Mouse (Mus musculus) neural tube, embryonic 14.5 days (tissue): ENCODE results near the gene Clec3b. TPM values are rescaled to one million over a fixed set of nuclear protein-coding genes. Genes with fewer than 3 reads are reported as not detected.

ENCODE experiments used
- ATAC-seq: fragments of 200-750 bp; cut with Nextera tagmentation; 2 replicates; pipeline ENCODE4 v1.8.0; 2017; ENCODE audit warnings: low read depth, mild to moderate bottlenecking, moderate TSS enrichment, moderate library complexity
- H3K27ac ChIP-seq: fragments of 300-500 bp; sonication (generic); 2 replicates; pipeline ENCODE4 v1.5.1; 2014; ENCODE audit warnings: low read depth, mild to moderate bottlenecking, control low read depth, low read length, moderate library complexity, mixed read lengths
- H3K27me3 ChIP-seq: fragments of 300-500 bp; sonication (generic); 2 replicates; pipeline ENCODE4 v1.6.1; 2014; ENCODE audit warnings: low read length; ENCODE audit not compliant: control insufficient read depth, insufficient read depth
- H3K36me3 ChIP-seq: fragments of 300-500 bp; sonication (generic); 2 replicates; pipeline ENCODE4 v1.6.1; 2014; ENCODE audit warnings: low read length, mixed read lengths; ENCODE audit not compliant: control insufficient read depth, insufficient read depth
- H3K4me1 ChIP-seq: fragments of 300-500 bp; sonication (generic); 2 replicates; pipeline ENCODE4 v1.6.1; 2014; ENCODE audit warnings: low read length; ENCODE audit not compliant: control insufficient read depth, insufficient read depth
- H3K4me2 ChIP-seq: fragments of 300-500 bp; sonication (generic); 2 replicates; pipeline ENCODE4 v1.6.1; 2014; ENCODE audit warnings: mild to moderate bottlenecking, low read depth, low read length, control low read depth
- H3K4me3 ChIP-seq: fragments of 300-500 bp; sonication (generic); 2 replicates; pipeline ENCODE4 v1.5.1; 2014; ENCODE audit warnings: low read depth, low read length, control low read depth, mixed read lengths
- H3K9ac ChIP-seq: fragments of 300-500 bp; sonication (generic); replicated peaks from 2 replicates; pipeline ENCODE4 v1.6.1; 2014; ENCODE audit warnings: low read depth, mild to moderate bottlenecking, control low read depth, low read length, mixed read lengths
- H3K9me3 ChIP-seq: fragments of 300-500 bp; sonication (generic); 2 replicates; pipeline ENCODE4 v1.6.1; 2016; ENCODE audit warnings: low read length; ENCODE audit not compliant: control insufficient read depth
- WGBS: fragments of 180-500 bp; shearing (Covaris S2); extraction: QIAGEN DNeasy Blood & Tissue Kit; methylation state at CpG from one replicate; pipeline ENCODE4 v1.1.7; 2014; 5-methylcytosine and 5-hydroxymethylcytosine counted together
- polyA plus RNA-seq: library from polyadenylated mRNA; unstranded; fragments of >200 nt; fragmentation: Nextera tagmentation; extraction: Ambion mirVana; gene quantifications from 2 replicates; pipeline ENCODE4 v1.2.1, GENCODE M21; 2014

Clec3b gene
- polyA plus RNA-seq, 1 experiment from 2014 or later = not detected

- Histone ChIP-seq H3K27ac (no peak overlapping the region), H3K9me3 (no peaks in the 10 kb centered on the region), H3K27me3 (no peaks in the 10 kb centered on the region), H3K4me1 (no peaks in the 10 kb centered on the region), H3K4me3 (no peak overlapping the region), H3K4me2 (no peak overlapping the region), H3K36me3 (no peaks in the 10 kb centered on the region), H3K9ac (no peak overlapping the region)
- WGBS = 85% methylated on average over 5 of the region's 5 CpGs
- ATAC-seq = no peak
Observed at GRCm38 (mm10) chr9:123186151-123186550, 35.4 kb downstream of the Clec3b start.

- 99% methylated on average over 5 of the region's 5 CpGs for WGBS
- no peaks in the 10 kb centered on the region for H3K27me3 ChIP-seq
- no peaks in the 10 kb centered on the region for H3K4me1 ChIP-seq
- ATAC-seq = no peak
- no peak overlapping the region for H3K4me2 ChIP-seq
- H3K9ac ChIP-seq = no peak overlapping the region
- H3K27ac ChIP-seq = no peak overlapping the region
- no peaks in the 10 kb centered on the region for H3K9me3 ChIP-seq
- no peak overlapping the region for H3K4me3 ChIP-seq
- no peaks in the 10 kb centered on the region for H3K36me3 ChIP-seq
Observed at GRCm38 (mm10) chr9:123187589-123187988, 36.8 kb downstream of the Clec3b start.

- Histone ChIP-seq H3K36me3 (no peaks in the 10 kb centered on the region), H3K9ac (no peak overlapping the region), H3K4me1 (no peaks in the 10 kb centered on the region), H3K9me3 (no peaks in the 10 kb centered on the region), H3K27ac (no peak overlapping the region), H3K4me2 (no peak overlapping the region), H3K27me3 (no peaks in the 10 kb centered on the region), H3K4me3 (no peak overlapping the region)
- 81% methylated on average over 2 of the region's 2 CpGs for WGBS
- no peak for ATAC-seq
Observed at GRCm38 (mm10) chr9:123188271-123188670, 37.5 kb downstream of the Clec3b start.

GRCm38 (mm10) chr9:123200116-123200515 lies 49.4 kb downstream of the Clec3b start:
- no peak for ATAC-seq
- Histone ChIP-seq H3K9ac (no peak overlapping the region), H3K4me3 (no peak overlapping the region), H3K27me3 (no peaks in the 10 kb centered on the region), H3K4me2 (no peak overlapping the region), H3K9me3 (no peaks in the 10 kb centered on the region), H3K27ac (no peak overlapping the region), H3K36me3 (no peaks in the 10 kb centered on the region), H3K4me1 (no peaks in the 10 kb centered on the region)
- WGBS = 73% methylated on average over 3 of the region's 3 CpGs

GRCm38 (mm10) chr9:123206526-123206925 lies 55.8 kb downstream of the Clec3b start:
- ATAC-seq = no peak

GRCm38 (mm10) chr9:123206948-123207347 lies 56.2 kb downstream of the Clec3b start:
- WGBS = 90% methylated on average over 2 of the region's 2 CpGs
- Histone ChIP-seq H3K36me3 (no peaks in the 10 kb centered on the region), H3K4me2 (no peak overlapping the region), H3K9ac (no peak overlapping the region), H3K9me3 (no peaks in the 10 kb centered on the region), H3K27me3 (no peaks in the 10 kb centered on the region), H3K4me1 (no peaks in the 10 kb centered on the region), H3K27ac (no peak overlapping the region), H3K4me3 (no peak overlapping the region)
- no peak for ATAC-seq

More at GRCm38 (mm10) chr9:123206526-123206925, 55.8 kb downstream of the Clec3b start:
- Histone ChIP-seq H3K36me3 (no peaks in the 10 kb centered on the region), H3K27ac (no peak overlapping the region), H3K4me1 (no peaks in the 10 kb centered on the region), H3K4me2 (no peak overlapping the region), H3K9ac (no peak overlapping the region), H3K27me3 (no peaks in the 10 kb centered on the region), H3K4me3 (no peak overlapping the region), H3K9me3 (no peaks in the 10 kb centered on the region)
- WGBS = 68% methylated on average over 2 of the region's 2 CpGs

Other genes starting within 250 kb of the Clec3b start
- 18.8 and 21.4 TPM in 2 replicates for gene Zfp105, start 227.9 kb upstream of the Clec3b start, polyA plus RNA-seq
- 33.2 and 34.5 TPM in 2 replicates for gene 1110059G10Rik, start 199.9 kb upstream of the Clec3b start, polyA plus RNA-seq
- gene Kif15, start 199.9 kb upstream of the Clec3b start, polyA plus RNA-seq = 8.9 and 9.0 TPM in 2 replicates
- gene Tmem42, start 129.6 kb upstream of the Clec3b start, polyA plus RNA-seq = 30.4 and 30.8 TPM in 2 replicates
- gene Tgm4, start 116.2 kb upstream of the Clec3b start, polyA plus RNA-seq = 0.55 and 0.71 TPM in 2 replicates
- 63.6 and 65.9 TPM in 2 replicates for gene Zdhhc3, start 37.7 kb upstream of the Clec3b start, polyA plus RNA-seq
- 71.9 and 76.9 TPM in 2 replicates for gene Exosc7, start 37.7 kb upstream of the Clec3b start, polyA plus RNA-seq
- gene Cdcp1, start 65.1 kb downstream of the Clec3b start, polyA plus RNA-seq = 0.08 and 0.17 TPM in 2 replicates
- gene Tmem158, start 109.8 kb downstream of the Clec3b start, polyA plus RNA-seq = 30.4 and 37.2 TPM in 2 replicates
- 1,192 and 1,233 TPM in 2 replicates for gene Lars2, start 216.0 kb downstream of the Clec3b start, polyA plus RNA-seq